Mouse (Mus musculus): ENCODE measurements around the gene Os9. TPM values are rescaled to one million over a fixed set of nuclear protein-coding genes. Genes with fewer than 3 reads are reported as not detected.
"Not testable (repeated sequence)": the region's sequence is repeated elsewhere in the genome, so short reads cannot be mapped to it uniquely, and the experiment has no call there.

Gene Os9
- total RNA-seq, 2 experiments from 2014 or later = 25.2 to 29.7 TPM

- DNase-seq = no peak
- intact Hi-C loops (cut with DNase I) = no loop called here
These were observed 35.9 kb downstream of the Os9 start for GRCm38 (mm10) chr10:127085052-127085451.

GRCm38 (mm10) chr10:127083915-127084306 is 37.0 kb downstream of the Os9 start:
- intact Hi-C loops (cut with DNase I) = no loop called here
- DNase-seq = no peak

GRCm38 (mm10) chr10:127083292-127083914 is 37.5 kb downstream of the Os9 start:
- DNase-seq = no peak
- intact Hi-C loops (cut with DNase I) = no loop called here

GRCm38 (mm10) chr10:127081996-127082620 is 38.8 kb downstream of the Os9 start:
- intact Hi-C loops (cut with DNase I) = no loop called here

GRCm38 (mm10) chr10:127080901-127081780 is 39.8 kb downstream of the Os9 start:
- no peak for DNase-seq
- intact Hi-C loops (cut with DNase I) = no loop called here

More at GRCm38 (mm10) chr10:127081996-127082620, 38.8 kb downstream of the Os9 start:
- DNase-seq = no peak

GRCm38 (mm10) chr10:127079665-127080391 is 41.1 kb downstream of the Os9 start:
- DNase-seq = no peak
- intact Hi-C loops (cut with DNase I) = no loop called here

- DNase-seq = peak in 1 of 2 experiments; percentile 62
- intact Hi-C loops (cut with DNase I) = no loop called here
These were observed 42.0 kb downstream of the Os9 start for GRCm38 (mm10) chr10:127078677-127079575.

GRCm38 (mm10) chr10:127078001-127078676 is 42.8 kb downstream of the Os9 start:
- intact Hi-C loops (cut with DNase I) = no loop called here
- DNase-seq = no peak

- DNase-seq = no peak
- intact Hi-C loops (cut with DNase I) = no loop called here
These were observed 43.4 kb downstream of the Os9 start for GRCm38 (mm10) chr10:127077515-127077914.

GRCm38 (mm10) chr10:127076082-127076481 is 44.8 kb downstream of the Os9 start:
- no peak for DNase-seq
- intact Hi-C loops (cut with DNase I) = no loop called here

- intact Hi-C loops (cut with DNase I) = no loop called here
- no peak for DNase-seq
These were observed 45.3 kb downstream of the Os9 start for GRCm38 (mm10) chr10:127075651-127076050.

- intact Hi-C loops (cut with DNase I) = no loop called here
- DNase-seq = no peak
These were observed 45.9 kb downstream of the Os9 start, which contains the start of gene Agap2 for GRCm38 (mm10) chr10:127075080-127075479. Gene Agap2, plus strand, starts transcription at chr10:127075284.

GRCm38 (mm10) chr10:127073981-127074380 is 47.0 kb downstream of the Os9 start:
- intact Hi-C loops (cut with DNase I) = no loop called here
- no peak for DNase-seq

GRCm38 (mm10) chr10:127072969-127073368 is 48.0 kb downstream of the Os9 start:
- intact Hi-C loops (cut with DNase I); DNase-seq: not testable (repeated sequence)

- intact Hi-C loops (cut with DNase I); DNase-seq: not testable (repeated sequence)
These were observed 48.7 kb downstream of the Os9 start for GRCm38 (mm10) chr10:127072270-127072669.

- intact Hi-C loops (cut with DNase I) = no loop called here
- no peak for DNase-seq
These were observed 49.7 kb downstream of the Os9 start for GRCm38 (mm10) chr10:127071203-127071602.

- DNase-seq = peak; percentile 81 to 85
- intact Hi-C loops (cut with DNase I) = no loop called here
These were observed 50.5 kb downstream of the Os9 start, which contains the start of gene Tspan31 for GRCm38 (mm10) chr10:127070190-127071121. Gene Tspan31, minus strand, starts transcription at chr10:127070264.
